Mouse (Mus musculus) embryonic fibroblast, embryonic 13.5 days (primary cell): ENCODE results near the gene Mib2.

Source experiments
- CTCF ChIP-seq: IDR thresholded peaks from 2 replicates; pipeline ENCODE4 v1.5.1; 2011; ENCODE audit warnings: mild to moderate bottlenecking, control low read depth, low read length, moderate library complexity, borderline replicate concordance; ENCODE audit not compliant: insufficient read depth
- POLR2A ChIP-seq: IDR thresholded peaks from 2 replicates; pipeline ENCODE4 v1.6.1; 2011; ENCODE audit warnings: low read depth, mild to moderate bottlenecking, control low read depth, low read length, moderate library complexity

- TF ChIP-seq POLR2A, result no peak
- no peak for TF ChIP-seq CTCF
Observed at GRCm38 (mm10) chr4:155695531-155696062, 26.6 kb upstream of the Mib2 start.
